Mouse (Mus musculus): ENCODE data around the gene Fbxl20. TPM values are rescaled to one million over a fixed set of nuclear protein-coding genes. Genes with fewer than 3 reads are reported as not detected.
A peak's percentile ranks its signal among the peaks of the same experiment; 100 is the strongest.

The Fbxl20 gene
- total RNA-seq, 2 experiments from 2014 or later = 1.4 to 13.4 TPM

DNA sequence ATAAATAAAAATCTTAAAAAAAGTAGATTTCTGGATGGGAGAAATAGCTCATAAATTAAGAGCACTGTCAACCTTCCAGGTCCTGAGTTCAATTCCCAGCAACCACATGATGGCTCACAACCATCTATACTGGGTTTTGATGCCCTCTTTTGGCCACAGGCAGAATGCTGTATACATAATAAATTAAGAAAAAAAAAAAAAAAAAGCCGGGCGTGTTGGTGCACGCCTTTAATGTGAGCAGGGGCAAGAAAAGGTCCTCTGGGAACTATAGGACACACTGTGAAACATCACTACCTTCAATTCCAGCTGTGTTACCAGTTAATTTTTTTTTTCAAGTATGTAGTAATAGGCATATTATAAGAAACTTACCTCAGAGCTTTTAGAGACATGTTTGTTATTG is 48.9 kb downstream of the Fbxl20 start:
- no peak for ATAC-seq (replicated peaks; ENCODE audit: low FRiP score, poor library complexity, severe bottlenecking)

DNA sequence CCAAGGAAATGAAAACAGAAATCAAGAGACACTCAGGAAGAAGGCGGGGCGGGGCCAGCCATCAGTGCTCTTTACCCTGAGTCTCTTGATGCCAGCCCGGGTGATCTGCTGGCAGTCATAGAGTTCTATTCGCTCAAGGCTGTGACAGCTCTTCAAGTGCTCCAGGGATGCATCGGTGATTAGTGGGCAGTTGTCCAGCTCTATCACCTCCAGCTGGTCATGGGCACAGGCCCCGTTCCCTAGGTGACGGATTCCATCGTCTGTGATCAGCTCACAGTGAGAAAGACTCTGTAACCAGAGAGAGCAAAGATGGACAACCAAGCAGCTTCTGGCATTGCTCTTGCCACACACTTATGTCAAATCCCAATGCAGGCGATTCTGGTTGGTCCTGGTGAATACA is 59.6 kb downstream of the Fbxl20 start:
- no peak for ATAC-seq (replicated peaks; ENCODE audit: low FRiP score, poor library complexity, severe bottlenecking)

GRCm38 (mm10) chr11:98088224-98088623 is 62.0 kb downstream of the Fbxl20 start:
- no peak for ATAC-seq (replicated peaks; ENCODE audit: low FRiP score, poor library complexity, severe bottlenecking)

GRCm38 (mm10) chr11:98086574-98086973 is 63.6 kb downstream of the Fbxl20 start:
- no peak for ATAC-seq (replicated peaks; ENCODE audit: low FRiP score, poor library complexity, severe bottlenecking)

- no peak for ATAC-seq (replicated peaks; ENCODE audit: low FRiP score, poor library complexity, severe bottlenecking)
Measured at GRCm38 (mm10) chr11:98086141-98086540, 64.1 kb downstream of the Fbxl20 start.

DNA sequence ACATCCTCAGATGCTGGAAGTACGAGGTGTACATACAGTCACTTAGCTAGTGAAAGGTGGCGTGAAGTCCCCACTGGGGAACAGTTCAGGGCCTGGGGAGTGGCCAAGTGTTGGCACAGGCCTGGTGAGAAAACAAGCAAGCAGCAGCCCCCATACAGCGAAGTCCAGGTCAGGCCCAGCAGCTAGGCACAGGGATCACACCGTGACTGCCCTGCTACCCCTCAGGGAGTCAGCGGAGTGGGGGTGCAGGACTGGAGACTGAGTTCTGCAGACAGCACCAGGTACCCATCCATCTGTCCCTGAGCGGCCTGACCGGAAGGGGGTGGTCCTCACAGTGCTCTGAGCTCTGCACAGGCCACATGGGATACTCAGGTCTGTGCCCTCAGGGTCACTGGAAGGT is 67.5 kb downstream of the Fbxl20 start:
- ATAC-seq (replicated peaks; ENCODE audit: low FRiP score, poor library complexity, severe bottlenecking) = no peak

GRCm38 (mm10) chr11:98080450-98080849 is 69.8 kb downstream of the Fbxl20 start:
- no peak for ATAC-seq (replicated peaks; ENCODE audit: low FRiP score, poor library complexity, severe bottlenecking)

- ATAC-seq (replicated peaks; ENCODE audit: low FRiP score, poor library complexity, severe bottlenecking) = no peak
Measured at GRCm38 (mm10) chr11:98077086-98077485, 73.1 kb downstream of the Fbxl20 start.

GRCm38 (mm10) chr11:98075195-98075808 is 74.9 kb downstream of the Fbxl20 start:
- peak; percentile 93 for ATAC-seq (replicated peaks; ENCODE audit: low FRiP score, poor library complexity, severe bottlenecking)

GRCm38 (mm10) chr11:98073442-98073841 is 76.8 kb downstream of the Fbxl20 start:
- ATAC-seq (replicated peaks; ENCODE audit: low FRiP score, poor library complexity, severe bottlenecking) = no peak

DNA sequence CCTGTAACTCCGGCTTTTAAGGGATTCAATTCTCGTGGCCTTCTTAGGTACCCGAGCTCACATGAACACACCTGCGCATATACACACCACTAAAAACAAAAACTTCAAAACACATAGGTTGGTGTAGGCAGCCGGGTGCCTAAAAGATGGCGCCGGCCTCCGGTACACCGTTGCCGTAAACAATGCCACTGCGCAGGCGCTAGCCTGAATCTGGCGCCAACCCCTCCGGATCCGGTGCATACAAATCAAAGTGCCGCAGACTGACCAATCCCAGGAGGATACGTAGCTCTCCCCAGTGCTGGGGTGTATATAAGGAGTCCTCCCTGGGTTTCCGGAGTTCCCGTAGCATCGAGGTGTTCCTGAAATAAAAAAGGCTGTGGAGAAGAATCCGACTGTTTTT is 82.9 kb downstream of the Fbxl20 start:
- no peak for ATAC-seq (replicated peaks; ENCODE audit: low FRiP score, poor library complexity, severe bottlenecking)

- no peak for ATAC-seq (replicated peaks; ENCODE audit: low FRiP score, poor library complexity, severe bottlenecking)
Measured at GRCm38 (mm10) chr11:98066201-98066600, 84.0 kb downstream of the Fbxl20 start.

DNA sequence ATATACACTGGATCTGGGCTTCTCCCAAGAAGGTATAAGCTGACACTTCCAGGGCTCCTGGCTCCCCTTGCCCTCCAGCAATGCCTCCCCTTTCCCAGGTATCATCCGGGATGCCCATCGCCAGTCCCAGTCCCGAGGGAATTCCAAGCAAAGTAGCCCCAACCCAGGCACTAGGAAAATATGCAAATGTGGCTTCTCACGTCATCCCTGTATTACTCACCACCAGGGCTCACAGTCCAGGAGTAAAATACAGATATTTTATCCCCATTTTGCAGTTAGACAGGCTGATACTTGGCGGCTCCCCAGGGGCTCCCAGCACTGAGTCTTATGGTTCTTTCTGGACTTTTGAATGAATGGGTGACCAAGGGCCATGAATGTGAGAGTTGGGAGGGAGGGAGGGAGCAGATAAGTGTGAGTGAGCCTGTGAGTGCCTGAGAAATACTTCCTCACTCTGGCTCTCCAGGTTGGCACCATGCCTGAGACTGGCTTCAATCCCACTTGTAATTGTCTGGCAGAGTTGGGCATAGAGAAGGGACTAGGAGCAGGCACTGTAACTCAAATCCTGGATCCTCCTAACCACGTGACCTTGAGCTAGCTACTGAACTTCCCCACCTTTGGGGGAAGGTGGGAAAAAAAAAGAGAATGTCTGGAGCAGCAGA is 88.2 kb downstream of the Fbxl20 start:
- no peak for ATAC-seq (replicated peaks; ENCODE audit: low FRiP score, poor library complexity, severe bottlenecking)

GRCm38 (mm10) chr11:98061441-98061840 is 88.8 kb downstream of the Fbxl20 start:
- ATAC-seq (replicated peaks; ENCODE audit: low FRiP score, poor library complexity, severe bottlenecking) = no peak

GRCm38 (mm10) chr11:98060104-98060692 is 90.0 kb downstream of the Fbxl20 start:
- ATAC-seq (replicated peaks; ENCODE audit: low FRiP score, poor library complexity, severe bottlenecking) = no peak

- no peak for ATAC-seq (replicated peaks; ENCODE audit: low FRiP score, poor library complexity, severe bottlenecking)
Measured at GRCm38 (mm10) chr11:98059662-98060061, 90.5 kb downstream of the Fbxl20 start.

- ATAC-seq (replicated peaks; ENCODE audit: low FRiP score, poor library complexity, severe bottlenecking) = no peak
Measured at GRCm38 (mm10) chr11:98057998-98058397, 92.2 kb downstream of the Fbxl20 start.

GRCm38 (mm10) chr11:98057466-98057865 is 92.7 kb downstream of the Fbxl20 start:
- no peak for ATAC-seq (replicated peaks; ENCODE audit: low FRiP score, poor library complexity, severe bottlenecking)

GRCm38 (mm10) chr11:98052989-98053834 is 97.0 kb downstream of the Fbxl20 start, which contains the start of gene Stac2:
Gene Stac2 (minus strand): TSS chr11:98053462.
- no peak for ATAC-seq (replicated peaks; ENCODE audit: low FRiP score, poor library complexity, severe bottlenecking)

Measured in erythroid progenitor cell, adult 5-6 weeks (primary cell).